Mouse (Mus musculus) cerebellum, postnatal 36 days (tissue): ENCODE data around the gene Nudt6.

Experiments used
- DNase-seq, 2 experiments: peaks; one replicate each; pipeline ENCODE4 v3.0.0; 2021 to 2022; ENCODE audit warnings: mixed read lengths in 2 of 2

Gene Nudt6

DNA sequence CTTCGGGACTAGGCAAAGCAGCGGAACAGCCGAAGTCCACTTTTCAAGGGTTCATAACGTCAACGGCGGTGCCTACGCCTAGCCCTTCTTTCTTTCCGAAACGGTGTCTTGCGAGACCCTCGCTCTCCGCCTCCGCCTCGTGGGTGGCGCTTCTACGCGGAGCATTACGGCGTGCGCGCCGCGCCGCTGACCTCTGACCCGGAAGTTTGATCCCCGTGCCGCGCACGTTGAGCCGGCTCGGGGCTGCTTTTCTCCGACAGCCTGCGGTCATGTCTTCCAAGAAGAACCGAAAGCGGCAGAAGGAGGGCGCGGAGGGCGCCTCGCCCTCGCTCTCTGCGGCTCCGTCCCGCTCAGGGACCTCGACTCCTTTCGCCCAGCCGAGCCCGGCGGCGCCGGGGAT, at the start of gene Nudt6:
Gene Nudt6, minus strand, starts transcription at position 140 of the 400 bp plus-strand sequence.
- peak; percentile 90 for DNase-seq

- no peak for DNase-seq
Measured at GRCm38 (mm10) chr3:37469353-37469752, 49.3 kb upstream of the Nudt6 start.

DNA sequence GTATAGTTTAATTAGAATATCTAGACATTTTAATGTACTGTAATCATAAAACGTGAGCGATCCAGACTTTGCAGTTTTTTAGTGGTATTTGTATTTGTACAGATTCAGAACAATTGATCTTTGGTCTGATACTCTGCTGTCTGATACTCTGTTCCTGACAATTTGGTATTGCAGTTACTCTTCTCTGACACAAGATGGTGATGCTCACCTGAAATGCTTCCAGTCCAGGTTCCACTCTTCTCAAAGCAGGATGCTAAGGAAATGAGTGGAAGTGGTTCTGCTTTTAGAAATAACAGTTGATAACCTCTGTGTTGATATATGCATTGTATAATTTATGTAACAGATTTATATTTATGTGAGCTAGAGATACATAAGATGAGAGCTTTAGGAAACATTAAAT, 48.2 kb upstream of the Nudt6 start:
- DNase-seq = no peak

DNA sequence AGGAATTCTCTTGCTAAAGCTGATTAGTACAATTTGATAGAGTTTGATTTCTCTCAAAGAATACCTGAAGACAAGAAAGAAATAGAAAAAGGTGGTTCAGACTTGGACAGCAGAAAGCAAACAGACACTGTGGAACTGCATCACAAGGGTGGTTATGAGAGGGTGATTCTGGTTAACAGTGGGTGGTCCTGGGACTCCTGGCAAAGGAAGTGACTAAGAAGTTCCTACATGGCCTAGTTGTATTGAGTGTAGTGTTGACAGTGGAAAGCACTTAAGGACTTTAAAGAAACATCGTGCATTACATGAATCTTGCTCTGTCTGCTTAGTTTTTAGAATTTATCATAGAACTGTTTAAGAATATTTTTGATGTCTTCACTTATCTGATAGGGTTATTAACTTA, 36.0 kb upstream of the Nudt6 start:
- DNase-seq = no peak

DNA sequence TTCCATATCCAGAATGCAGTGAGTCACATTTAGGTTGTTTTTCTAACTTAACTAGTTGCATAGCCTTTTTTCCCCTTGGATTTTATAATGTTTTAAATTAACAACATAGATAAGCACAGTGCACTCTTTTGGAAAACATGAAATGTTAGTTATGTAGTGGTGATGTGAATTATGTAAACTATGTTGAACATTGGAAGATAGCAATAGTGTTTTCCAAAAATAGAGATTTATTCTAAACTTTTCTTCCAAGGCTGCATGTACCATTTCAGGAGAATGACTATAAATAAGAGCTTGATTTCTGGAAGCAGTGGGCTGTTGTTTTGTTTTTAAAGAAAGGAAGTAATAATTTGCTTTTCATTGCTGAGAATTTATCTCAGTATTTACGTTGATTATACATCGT, 23.4 kb upstream of the Nudt6 start:
- no peak for DNase-seq

- DNase-seq = no peak
Measured at GRCm38 (mm10) chr3:37439770-37440169, 19.8 kb upstream of the Nudt6 start.

- no peak for DNase-seq
Measured at GRCm38 (mm10) chr3:37430359-37430758, 10.3 kb upstream of the Nudt6 start.

GRCm38 (mm10) chr3:37426069-37426468, 6.1 kb upstream of the Nudt6 start:
- no peak for DNase-seq

GRCm38 (mm10) chr3:37421179-37421578, 1.2 kb upstream of the Nudt6 start:
- no peak for DNase-seq

GRCm38 (mm10) chr3:37420641-37421040, 630 bp upstream of the Nudt6 start:
- DNase-seq = no peak

DNA sequence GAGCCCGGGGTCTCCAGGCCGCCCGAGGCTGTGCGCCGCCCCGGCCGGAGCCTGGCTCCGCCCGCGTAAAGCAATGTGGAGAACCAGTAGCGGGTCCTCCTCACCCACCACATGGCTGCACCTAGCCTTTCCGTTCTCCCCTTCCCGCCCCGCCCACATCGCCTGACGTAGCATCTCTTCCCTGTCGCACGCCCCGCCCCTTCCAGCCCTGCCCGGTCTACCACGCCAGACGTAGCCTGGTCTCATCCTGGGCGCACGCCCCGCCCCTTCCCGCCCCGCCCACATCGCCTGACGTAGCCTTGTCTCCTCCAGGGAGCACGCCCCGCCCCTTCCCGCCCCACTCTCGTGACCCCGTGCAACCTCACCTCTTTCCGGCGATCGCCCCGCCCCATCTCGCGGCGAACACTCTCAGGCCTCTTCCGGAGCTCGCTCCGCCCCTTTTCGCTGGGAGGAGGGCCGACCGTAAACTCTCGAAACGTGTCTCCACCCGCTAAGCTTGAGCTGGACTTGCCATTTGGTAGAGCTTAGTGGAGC, 486 bp downstream of the Nudt6 start, which contains the start of gene Spata5:
Gene Spata5, plus strand, starts transcription at position 439 of the 534 bp plus-strand sequence.
- peak; percentile 96 to 98 for DNase-seq

- DNase-seq = peak in 1 of 2 experiments; percentile 69
Measured at GRCm38 (mm10) chr3:37418961-37419457, 1.0 kb downstream of the Nudt6 start.

- no peak for DNase-seq
Measured at GRCm38 (mm10) chr3:37418341-37418740, 1.7 kb downstream of the Nudt6 start.

GRCm38 (mm10) chr3:37414413-37414960, 5.5 kb downstream of the Nudt6 start:
- peak; percentile 74 to 76 for DNase-seq

DNA sequence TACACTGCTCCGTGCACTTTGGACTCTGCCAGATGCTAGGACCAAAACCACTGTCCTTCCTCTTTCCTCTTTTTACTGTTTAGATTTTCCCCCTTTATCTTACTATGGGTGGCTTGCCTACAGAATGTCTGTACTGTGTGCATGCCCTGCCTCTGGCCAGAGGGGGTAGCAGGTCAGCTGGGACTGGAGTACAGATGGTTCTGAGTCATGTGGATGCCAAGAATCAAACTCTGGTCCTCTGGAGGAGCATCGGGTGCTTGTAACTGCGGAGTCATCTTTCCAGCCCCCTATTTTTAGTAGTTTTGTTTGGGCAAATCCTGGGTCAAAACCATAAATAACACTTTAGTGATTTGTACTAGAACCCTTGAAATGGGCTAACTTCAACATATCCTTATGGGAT, 6.6 kb downstream of the Nudt6 start:
- no peak for DNase-seq

DNA sequence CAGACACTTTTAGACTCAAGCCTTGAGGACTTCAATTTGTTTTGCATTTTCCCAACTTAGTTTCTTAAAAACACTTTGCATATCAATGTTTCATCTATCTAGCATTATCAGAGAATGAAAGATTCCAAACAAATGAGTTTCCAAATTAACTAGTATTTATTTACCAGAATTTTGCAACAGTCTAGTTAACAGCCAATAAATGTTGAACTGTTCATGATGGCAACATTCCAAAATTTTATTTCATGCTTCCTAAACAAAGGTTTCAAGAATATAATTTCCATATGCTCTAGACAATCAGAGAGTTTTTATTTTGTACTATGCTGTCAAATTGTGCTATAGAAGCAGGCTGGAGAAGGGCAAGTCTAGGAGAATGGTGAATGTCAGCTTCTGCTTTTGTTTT, 12.4 kb downstream of the Nudt6 start:
- no peak for DNase-seq

GRCm38 (mm10) chr3:37401729-37402610, 18.0 kb downstream of the Nudt6 start:
- no peak for DNase-seq

DNA sequence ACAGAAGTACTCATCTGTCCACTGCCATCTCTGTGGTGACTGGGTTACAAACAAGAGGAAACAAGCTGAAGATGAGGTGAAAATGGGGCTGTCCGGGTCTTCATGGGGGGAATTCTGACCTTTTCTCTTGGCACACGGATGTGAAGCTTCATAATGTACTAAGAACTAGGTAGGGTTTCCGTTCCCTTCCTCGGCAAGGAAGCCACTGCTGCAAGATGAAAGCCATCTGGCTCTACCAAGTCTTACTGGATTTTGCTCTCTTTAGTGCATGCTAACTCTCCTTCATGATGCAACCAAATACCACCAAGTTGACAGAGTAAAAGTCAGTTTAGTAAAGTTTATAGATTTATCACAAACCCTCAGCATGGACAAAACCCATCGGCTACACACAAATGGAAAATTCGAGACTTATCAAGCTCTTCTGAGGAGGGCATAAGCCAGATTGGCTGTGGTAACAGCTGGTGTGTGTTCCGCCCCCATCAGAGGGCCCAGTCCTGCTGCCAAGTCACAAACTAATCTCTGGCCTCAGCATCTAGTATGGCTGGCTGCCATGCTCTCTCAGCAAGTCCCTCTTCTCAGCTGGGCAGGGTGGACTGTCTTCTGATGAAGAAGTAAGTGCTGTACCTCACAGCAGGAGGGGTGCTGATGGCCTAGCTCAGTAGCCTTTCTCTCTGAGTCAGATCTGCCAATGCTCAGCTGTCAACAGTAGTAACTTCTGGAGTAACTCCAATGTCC, 21.2 kb downstream of the Nudt6 start:
- peak in 1 of 2 experiments; percentile 14 for DNase-seq

DNA sequence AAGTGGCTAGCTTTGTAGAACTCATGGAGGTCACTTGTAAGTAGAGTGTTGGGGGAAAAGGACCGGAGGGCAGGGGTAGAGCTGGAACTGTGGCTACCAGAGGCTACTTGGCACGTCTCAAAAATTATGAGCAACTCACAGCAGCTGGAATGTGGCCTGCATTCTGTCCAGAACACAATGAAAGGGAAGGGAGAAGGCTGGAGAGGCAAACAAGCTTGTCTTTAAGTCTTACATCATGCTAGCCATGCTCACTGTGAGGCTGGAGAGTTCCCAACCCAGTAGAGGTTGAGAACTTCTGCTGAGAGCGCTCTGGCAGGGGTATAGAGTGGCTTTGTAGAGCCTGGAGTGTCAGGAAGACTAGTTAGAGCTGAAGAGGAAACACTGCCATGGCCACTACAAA, 22.4 kb downstream of the Nudt6 start:
- no peak for DNase-seq

DNA sequence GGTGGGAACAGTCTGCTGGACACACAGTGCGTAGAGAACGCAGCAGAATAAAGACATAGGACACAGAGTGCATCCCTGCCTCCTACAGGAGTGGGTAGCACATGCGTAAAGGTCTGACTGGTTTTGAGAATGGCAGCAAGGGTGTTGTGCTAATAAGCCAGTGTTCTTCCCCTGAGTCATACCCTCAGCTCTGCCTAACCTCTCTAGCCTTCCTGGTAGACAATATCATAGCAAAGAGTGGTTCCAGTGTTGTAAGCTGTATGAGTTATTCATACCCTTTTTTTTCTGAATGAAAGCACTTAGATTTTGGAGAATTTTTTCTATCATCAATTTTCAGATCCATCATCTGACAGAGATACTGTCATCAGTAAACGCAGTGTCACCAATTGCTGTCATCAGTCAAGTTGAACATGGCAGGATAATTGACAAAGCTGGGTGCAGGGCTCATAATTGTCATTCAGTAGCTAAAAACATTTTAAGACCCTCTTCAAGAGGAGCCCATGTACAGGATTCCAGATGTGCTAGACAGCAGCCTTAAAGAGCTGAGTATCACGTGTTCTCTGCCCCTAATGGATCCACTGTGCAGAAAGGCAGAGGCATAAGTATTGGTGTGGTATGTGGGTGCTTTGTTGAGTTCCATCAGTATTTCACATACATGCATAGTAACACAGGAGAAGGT, 22.9 kb downstream of the Nudt6 start:
- no peak for DNase-seq

DNA sequence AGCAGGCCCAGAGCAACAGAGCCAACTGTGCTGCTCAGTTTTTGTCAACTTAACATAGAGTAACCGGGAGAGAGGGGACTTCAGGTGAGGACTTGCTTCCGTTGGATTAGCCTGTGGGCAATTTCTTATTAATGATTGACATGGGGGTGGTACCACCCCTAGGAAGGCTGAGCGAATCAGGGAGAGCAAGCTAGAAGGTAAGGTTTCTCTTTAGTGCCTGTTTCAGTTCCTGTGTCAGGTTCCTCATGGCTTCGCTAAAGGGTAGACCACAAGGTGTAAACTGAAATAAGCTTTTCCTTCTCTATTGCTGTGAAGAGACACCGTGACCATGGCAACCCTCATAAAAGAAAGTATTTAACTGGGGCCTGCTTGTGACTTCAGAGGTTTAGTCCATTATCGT, 32.7 kb downstream of the Nudt6 start:
- DNase-seq = no peak

- DNase-seq = no peak
Measured at GRCm38 (mm10) chr3:37383096-37383765, 36.8 kb downstream of the Nudt6 start.
